Mouse (Mus musculus): ENCODE results near the gene Adra2b.

The Adra2b gene

GRCm38 (mm10) chr2:127339262-127339661 is 23.7 kb upstream of the Adra2b start:
- DNase-seq: no peak

- DNase-seq: peak; percentile 20
Measured at GRCm38 (mm10) chr2:127341159-127341558, 21.8 kb upstream of the Adra2b start.

DNA sequence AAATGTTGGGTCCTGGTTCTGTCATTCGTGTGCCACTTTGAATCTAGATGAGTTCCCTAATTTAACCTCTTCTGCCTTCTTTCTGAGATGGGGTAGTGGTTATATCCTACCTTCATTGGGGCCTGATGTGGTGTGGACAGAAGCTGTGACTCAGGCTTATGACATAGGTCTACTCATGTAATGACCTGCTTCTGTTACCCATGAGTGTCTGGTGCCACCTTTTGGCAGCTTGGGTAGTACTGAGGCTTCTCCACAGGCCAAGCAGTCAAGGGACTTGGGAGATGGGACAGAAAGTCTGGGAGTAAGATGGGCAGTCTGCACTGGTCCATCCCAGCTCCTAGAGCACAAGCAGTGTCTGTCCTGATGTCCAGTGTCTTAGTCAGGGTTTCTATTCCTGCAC is 16.7 kb upstream of the Adra2b start:
- DNase-seq: no peak

- DNase-seq: peak; percentile 34
Measured at GRCm38 (mm10) chr2:127347147-127347985, 15.6 kb upstream of the Adra2b start.

GRCm38 (mm10) chr2:127353881-127354280 is 9.1 kb upstream of the Adra2b start:
- no peak for DNase-seq

GRCm38 (mm10) chr2:127363282-127363652 is 259 bp downstream of the Adra2b start:
- no peak for DNase-seq

DNA sequence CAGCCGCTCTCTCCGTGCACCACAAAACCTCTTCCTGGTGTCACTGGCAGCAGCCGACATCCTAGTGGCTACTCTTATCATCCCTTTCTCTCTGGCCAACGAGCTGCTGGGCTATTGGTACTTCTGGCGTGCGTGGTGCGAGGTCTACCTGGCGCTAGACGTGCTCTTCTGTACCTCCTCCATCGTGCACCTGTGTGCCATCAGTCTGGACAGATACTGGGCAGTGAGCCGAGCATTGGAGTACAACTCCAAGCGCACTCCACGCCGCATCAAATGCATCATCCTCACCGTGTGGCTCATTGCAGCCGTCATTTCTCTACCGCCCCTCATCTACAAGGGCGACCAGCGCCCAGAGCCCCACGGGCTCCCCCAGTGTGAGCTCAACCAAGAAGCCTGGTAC is 688 bp downstream of the Adra2b start:
- DNase-seq: no peak

GRCm38 (mm10) chr2:127364452-127364851 is 1.4 kb downstream of the Adra2b start:
- no peak for DNase-seq

DNA sequence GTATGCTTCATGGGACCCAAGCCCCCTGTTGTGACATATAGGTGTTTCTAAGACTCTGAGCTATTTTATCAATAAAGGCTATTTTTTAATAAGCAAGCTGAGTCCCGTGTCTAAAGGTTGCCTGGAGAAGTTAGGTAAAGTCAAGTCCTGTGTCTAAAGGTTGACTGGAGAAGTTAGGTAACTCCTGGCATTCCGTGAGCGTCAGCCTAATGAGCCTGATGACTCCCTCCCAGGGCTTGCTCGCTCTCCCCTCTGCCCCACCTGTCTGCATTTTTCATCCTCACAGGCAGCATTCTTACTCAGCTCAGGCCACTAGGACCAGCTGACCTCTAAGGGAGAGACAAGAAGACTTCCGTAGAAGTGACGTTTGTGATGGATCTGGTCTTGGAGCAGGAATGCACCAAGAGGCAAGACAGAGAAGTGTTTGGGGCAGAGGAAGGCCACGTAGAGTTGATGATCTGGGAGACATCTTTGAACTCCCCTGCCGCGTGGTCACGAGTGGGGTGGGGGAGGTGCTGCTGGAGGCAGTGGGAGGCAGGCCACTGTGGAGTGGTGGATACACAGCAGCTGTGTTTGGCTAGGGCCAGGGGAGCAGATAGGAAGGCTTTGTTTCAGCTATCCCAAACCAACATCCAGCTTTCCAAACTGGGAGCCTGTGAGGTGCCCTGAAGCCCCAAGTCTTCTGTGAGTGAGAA is 4.3 kb downstream of the Adra2b start:
- DNase-seq: no peak

- DNase-seq: no peak
Measured at GRCm38 (mm10) chr2:127369703-127370376, 6.8 kb downstream of the Adra2b start.

DNA sequence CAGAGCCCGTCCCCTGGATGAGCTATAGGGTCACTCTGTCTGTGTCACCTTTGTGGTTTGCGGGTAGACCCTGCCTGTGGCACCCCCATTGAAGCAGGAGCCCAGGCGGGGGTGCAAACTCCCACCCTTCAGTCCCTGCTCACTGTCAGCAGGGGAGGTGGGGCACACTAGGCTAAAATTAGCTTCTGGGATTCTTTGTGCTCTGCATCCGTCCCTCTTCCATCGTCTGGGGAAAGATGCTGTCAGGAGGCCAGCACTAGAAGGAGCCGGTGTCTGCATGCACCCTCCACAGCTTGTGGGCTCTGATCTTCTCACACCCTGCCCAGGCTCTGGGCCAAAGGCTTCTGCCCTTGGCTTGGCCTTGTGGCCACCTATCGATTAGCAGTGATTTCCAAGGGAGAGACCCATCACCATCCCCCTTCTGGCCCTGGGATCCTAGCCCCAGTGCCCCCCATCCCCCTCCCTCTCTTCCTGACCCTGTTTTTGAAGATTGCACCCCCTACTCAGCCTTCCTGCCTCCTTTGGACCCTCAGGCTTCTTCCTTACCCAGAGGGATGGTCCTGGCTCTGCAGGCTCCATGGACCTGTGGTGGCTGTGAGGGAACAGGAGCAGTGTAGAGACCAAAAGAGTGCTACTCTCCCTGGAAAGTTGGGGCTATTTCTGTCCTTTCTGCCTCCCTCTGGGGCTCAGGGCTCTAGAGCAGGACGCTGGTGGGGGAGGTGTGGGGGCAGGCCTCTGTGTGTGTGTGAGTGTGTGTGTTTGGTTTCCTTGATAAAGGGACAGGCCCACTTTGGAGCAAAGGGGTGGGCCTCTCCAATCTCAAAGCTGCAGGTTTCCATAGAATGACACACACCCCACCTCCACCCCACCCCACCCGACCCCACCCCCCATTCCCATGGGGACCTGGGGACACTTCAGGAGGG is 7.8 kb downstream of the Adra2b start:
- DNase-seq: no peak

DNA sequence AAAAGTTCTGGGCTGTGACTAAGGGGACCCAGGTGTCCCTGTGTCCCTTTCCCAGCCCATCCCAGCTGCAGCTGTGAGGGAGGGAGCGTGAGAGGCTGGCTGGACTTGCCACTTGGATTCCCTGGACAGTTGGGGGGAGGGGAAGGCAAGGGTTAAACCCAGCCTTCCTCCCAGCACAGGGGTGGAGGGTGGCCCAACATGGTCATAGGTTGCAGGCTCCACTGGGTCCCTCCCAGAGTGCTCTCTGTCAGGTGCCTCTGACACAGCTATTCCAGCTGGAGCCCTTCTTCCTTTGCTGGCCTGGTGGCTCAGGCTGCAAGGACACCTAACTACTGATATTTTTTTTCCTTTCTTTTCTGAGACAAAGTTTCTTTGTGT is 8.5 kb downstream of the Adra2b start:
- no peak for DNase-seq

- no peak for DNase-seq
Measured at GRCm38 (mm10) chr2:127372082-127372481, 9.1 kb downstream of the Adra2b start.

- DNase-seq: no peak
Measured at GRCm38 (mm10) chr2:127374131-127374530, 11.1 kb downstream of the Adra2b start.

DNA sequence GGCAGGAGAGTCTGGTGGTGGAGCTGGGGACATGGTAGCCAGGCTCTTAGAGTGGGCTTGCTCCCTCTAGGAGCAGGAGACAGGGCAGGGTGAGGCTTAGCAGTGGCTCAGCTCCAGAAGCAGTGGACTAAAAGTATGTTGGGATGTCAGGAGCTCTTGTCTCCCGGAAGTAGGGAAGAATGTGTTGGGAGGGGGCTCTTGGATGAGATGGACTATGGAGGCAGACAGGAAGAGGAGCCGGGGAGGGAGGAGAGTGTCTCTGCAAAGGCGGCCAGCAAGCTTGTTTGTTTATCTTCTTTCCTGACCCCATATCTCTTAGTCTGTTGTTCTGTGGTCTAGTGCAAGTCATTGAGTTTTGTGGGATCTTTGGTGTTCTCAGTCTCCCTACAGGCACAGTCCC is 12.1 kb downstream of the Adra2b start:
- no peak for DNase-seq

GRCm38 (mm10) chr2:127375759-127376341 is 12.8 kb downstream of the Adra2b start:
- DNase-seq: no peak

- DNase-seq: no peak
Measured at GRCm38 (mm10) chr2:127376423-127377051, 13.5 kb downstream of the Adra2b start.

DNA sequence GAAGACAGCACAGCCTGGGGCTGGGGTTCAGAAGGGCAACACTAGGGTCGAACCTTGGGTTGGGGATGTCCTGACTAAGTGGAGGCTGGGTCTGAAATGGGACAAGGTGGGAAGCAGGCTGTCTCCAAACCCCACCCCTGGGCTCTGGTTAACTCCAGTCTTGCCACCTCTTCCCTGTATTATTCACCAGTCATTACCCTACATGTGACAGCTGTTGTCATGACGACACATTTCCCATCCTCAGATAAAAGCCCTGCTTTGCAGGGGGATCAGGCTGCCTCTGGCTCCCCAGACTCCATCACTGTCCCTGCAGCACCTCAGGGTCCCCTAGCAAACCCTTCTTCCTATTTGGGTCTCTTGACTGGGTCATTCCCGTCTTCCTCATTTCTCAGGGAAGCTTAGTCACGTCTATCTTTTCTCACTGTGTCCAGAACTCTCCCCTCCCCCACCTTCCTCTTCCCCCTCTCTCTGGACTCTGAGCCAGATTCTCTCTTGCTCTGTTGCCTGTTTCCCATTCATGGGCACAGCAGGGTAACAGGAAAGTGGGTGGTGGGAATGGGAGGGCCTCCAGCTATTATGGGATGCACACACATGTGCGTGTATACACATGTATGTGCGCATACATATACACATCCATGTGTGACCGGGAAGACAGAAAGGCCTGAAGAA is 15.1 kb downstream of the Adra2b start:
- DNase-seq: no peak

- no peak for DNase-seq
Measured at GRCm38 (mm10) chr2:127378611-127378990, 15.6 kb downstream of the Adra2b start.

GRCm38 (mm10) chr2:127379250-127379649 is 16.2 kb downstream of the Adra2b start:
- no peak for DNase-seq

GRCm38 (mm10) chr2:127383881-127384280 is 20.9 kb downstream of the Adra2b start:
- no peak for DNase-seq
